Mouse (Mus musculus): ENCODE results near the gene Slc6a1.

DNA sequence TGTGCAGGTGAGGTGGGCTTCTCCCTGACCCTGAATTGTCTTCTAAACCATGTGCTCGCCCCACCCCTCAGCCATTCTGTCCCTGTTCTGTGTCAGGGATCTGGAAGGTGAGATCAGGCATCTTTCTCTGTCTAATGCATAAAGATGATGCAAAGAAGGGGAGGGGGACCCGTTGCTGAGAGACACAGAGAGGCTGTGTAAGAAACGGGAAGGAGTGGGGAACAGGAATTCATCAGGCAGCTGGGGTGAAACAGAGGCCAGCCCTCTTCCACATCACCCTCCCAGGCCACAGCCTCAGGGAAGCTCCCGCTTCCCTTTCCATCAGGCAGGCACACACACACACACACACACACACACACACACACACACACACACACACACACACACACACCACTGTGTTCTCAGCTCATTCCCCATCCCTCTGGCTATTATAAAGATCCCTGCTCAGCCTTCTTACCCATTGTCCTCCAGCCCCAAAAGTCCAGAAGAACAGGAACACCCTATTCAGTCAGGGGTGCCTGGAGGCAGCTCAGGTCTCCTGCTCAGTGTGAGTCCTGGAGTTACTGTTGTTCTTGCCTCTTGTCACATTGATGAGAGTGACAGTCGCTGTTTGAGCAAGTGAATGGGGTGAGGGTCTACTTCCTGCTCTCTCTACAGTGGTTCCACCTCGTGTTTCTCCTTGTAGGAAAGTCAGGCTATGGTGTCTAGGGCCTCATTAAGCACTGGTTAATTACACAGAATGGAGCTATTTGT lies 43.4 kb upstream of the Slc6a1 start:
- TF ChIP-seq CTCF (IDR thresholded peaks at IDR 0.05; ENCODE audit: control insufficient read depth, insufficient read depth, insufficient replicate concordance, low read depth, low read length) (no peak), POLR2A (IDR thresholded peaks at IDR 0.05; ENCODE audit: control insufficient read depth, low read depth, low read length) (no peak)
